Mouse (Mus musculus): ENCODE measurements around the gene Itgb5.

The Itgb5 gene

GRCm38 (mm10) chr16:33988358-33989012 lies 159.0 kb downstream of the Itgb5 start:
- peak; percentile 37 for DNase-seq (ENCODE audit: low read depth, low spot score)

GRCm38 (mm10) chr16:33989106-33989505 lies 159.6 kb downstream of the Itgb5 start:
- DNase-seq (ENCODE audit: low read depth, low spot score), result no peak

GRCm38 (mm10) chr16:33990712-33991111 lies 161.2 kb downstream of the Itgb5 start:
- no peak for DNase-seq (ENCODE audit: low read depth, low spot score)

- no peak for DNase-seq (ENCODE audit: low read depth, low spot score)
These were observed 164.9 kb downstream of the Itgb5 start for GRCm38 (mm10) chr16:33994321-33994720.

GRCm38 (mm10) chr16:33995496-33995895 lies 166.0 kb downstream of the Itgb5 start:
- no peak for DNase-seq (ENCODE audit: low read depth, low spot score)

GRCm38 (mm10) chr16:33996030-33996429 lies 166.6 kb downstream of the Itgb5 start:
- peak; percentile 78 for DNase-seq (ENCODE audit: low read depth, low spot score)

GRCm38 (mm10) chr16:33998011-33998410 lies 168.5 kb downstream of the Itgb5 start:
- no peak for DNase-seq (ENCODE audit: low read depth, low spot score)

Data from mesoderm, embryonic 11.5 days (tissue).